8 mouse cellular contexts compared by ENCODE assay signal in genomic region chr4:137048550-137049032, GRCm38 (mm10). TPM values are rescaled to one million over a fixed set of nuclear protein-coding genes. Genes with fewer than 3 reads are reported as not detected.
DNase-seq lines count a peak whose midpoint lies in the region; ATAC-seq and TF ChIP-seq lines count a peak whose summit lies in the region.

Gene Zbtb40 (minus strand): TSS chr4:137048801.

- DNase-seq in ZHBTc4 (ENCODE audit: low read depth, low spot score): peak; percentile 99
- peak; percentile 96 for DNase-seq in gastrocnemius, adult 2 months
- peak; percentile 99 for DNase-seq in hindbrain, postnatal 0 days (ENCODE audit: low spot score)
- peak; percentile 93 to 96 for DNase-seq in left cerebral cortex, adult 2 months (ENCODE audit: extremely low spot score in 1 of 2, low spot score in 2 of 2)
- peak; percentile 94 to 96 for DNase-seq in right cerebral cortex, adult 2 months (ENCODE audit: low spot score in 2 of 2)
- peak; percentile 92 for DNase-seq in urinary bladder, postnatal 14 days (ENCODE audit: low spot score)

- H3K27me3 ChIP-seq in hindbrain, postnatal 0 days (ENCODE audit: insufficient read depth, low read length): peaks cover 7% of the 10 kb centered on the region

- H3K36me3 ChIP-seq in hindbrain, postnatal 0 days (ENCODE audit: insufficient read depth, low read length): no peaks in the 10 kb centered on the region

- H3K4me3 ChIP-seq in gastrocnemius, adult 2 months: peak within 1 kb of the TSS; percentile 100
- peak within 1 kb of the TSS; percentile 94 for H3K4me3 ChIP-seq in hindbrain, postnatal 0 days (ENCODE audit: low read length)
- peak within 1 kb of the TSS; percentile 100 for H3K4me3 ChIP-seq in left cerebral cortex, adult 2 months

- H3K27ac ChIP-seq in gastrocnemius, adult 2 months: peak within 1 kb of the TSS; percentile 84
- H3K27ac ChIP-seq in hindbrain, postnatal 0 days: peak within 1 kb of the TSS; percentile 83
- peak within 1 kb of the TSS; percentile 65 for H3K27ac ChIP-seq in left cerebral cortex, adult 2 months

- H3K4me1 ChIP-seq in hindbrain, postnatal 0 days (ENCODE audit: insufficient read depth, low read length): peaks cover 13% of the 10 kb centered on the region

- H3K4me2 ChIP-seq in hindbrain, postnatal 0 days (ENCODE audit: low read depth, low read length): peak within 1 kb of the TSS; percentile 73

- H3K9ac ChIP-seq in hindbrain, postnatal 0 days (replicated peaks; ENCODE audit: low read length): peak within 1 kb of the TSS; percentile 66

- no peak for TF ChIP-seq CTCF in gastrocnemius, adult 2 months (IDR thresholded peaks at IDR 0.05)
- no peak for TF ChIP-seq CTCF in hindbrain, postnatal 0 days (IDR thresholded peaks at IDR 0.05; ENCODE audit: low read depth)
- no peak for TF ChIP-seq CTCF in left cerebral cortex, adult 2 months (IDR thresholded peaks at IDR 0.05)

- ATAC-seq in common myeloid progenitor, adult 5-6 weeks (replicated peaks; ENCODE audit: low read depth, poor library complexity, severe bottlenecking): peak; percentile 98
- ATAC-seq in hindbrain, postnatal 0 days: peak; percentile 99
- ATAC-seq in megakaryocyte, adult 5-6 weeks (ENCODE audit: poor library complexity, severe bottlenecking): peak; percentile 97

- WGBS in hindbrain, postnatal 0 days: 2% methylated on average over 32 of the region's 32 CpGs

- no peaks in the 10 kb centered on the region for H3K9me3 ChIP-seq in hindbrain, postnatal 0 days (ENCODE audit: low read length)

- intact Hi-C loops in gastrocnemius, adult 2 months (cut with DNase I): no loop called here
- intact Hi-C loops in left cerebral cortex, adult 2 months (cut with DNase I): no loop called here

RNA-seq across cellular contexts. Expression of gene Zbtb40, which starts in this region (rescaled TPM):
- 6.6 and 9.9 TPM in 2 replicates for total RNA-seq in common myeloid progenitor, adult 5-6 weeks (2017)
- 1 to 10 TPM; 8.4 to 9.5 TPM for total RNA-seq in gastrocnemius, adult 2 months (2021)
- total RNA-seq in hindbrain, postnatal 0 days (2014; rRNA removed): 8.2 and 9.1 TPM in 2 replicates
- polyA plus RNA-seq in hindbrain, postnatal 0 days (2015; fragmentation: Nextera tagmentation; extraction: Ambion mirVana): 1.6 and 1.9 TPM in 2 replicates
- 10 to 100 TPM; 13.7 to 15.7 TPM for total RNA-seq in left cerebral cortex, adult 2 months (2021)
- total RNA-seq in megakaryocyte, adult 5-6 weeks (2015): 3.1 and 3.5 TPM in 2 replicates
- total RNA-seq in megakaryocyte, adult 5-6 weeks (2017): 5.7 and 6.6 TPM in 2 replicates

Comparison
In these comparisons a context has a peak if more than half of its experiments do, and no peak if none do; other contexts are left out.
1. Peak in every context shown above with its lines: DNase-seq, ATAC-seq, H3K4me3 ChIP-seq and H3K27ac ChIP-seq.